Mouse (Mus musculus) ES-E14 (cell line): ENCODE data around the gene Rad54l. TPM values are rescaled to one million over a fixed set of nuclear protein-coding genes. Genes with fewer than 3 reads are reported as not detected.

Source experiments
- DNase-seq: peaks from one replicate; pipeline ENCODE4 v3.0.0-alpha.2; 2013; ENCODE audit warnings: low read depth, low spot score
- H3K27ac ChIP-seq: 2 replicates; pipeline ENCODE4 v1.5.1; 2012; ENCODE audit warnings: low read depth, mild to moderate bottlenecking, low read length, moderate library complexity, mixed read lengths; ENCODE audit not compliant: poor library complexity, insufficient read depth, severe bottlenecking
- H3K36me3 ChIP-seq: 2 replicates; pipeline ENCODE4 v1.6.1; 2012; ENCODE audit warnings: mild to moderate bottlenecking, low read length, moderate library complexity, mixed read lengths; ENCODE audit not compliant: control insufficient read depth, poor library complexity, insufficient read depth, severe bottlenecking
- H3K4me1 ChIP-seq, 2 experiments: fragments of 150-350 bp in 1 of 2; sonication (generic) in 1 of 2; 2 replicates each; pipeline ENCODE4 v1.6.1; 2012; ENCODE audit warnings: low read length in 2 of 2, mild to moderate bottlenecking in 1 of 2, mixed read lengths in 1 of 2; ENCODE audit not compliant: control insufficient read depth in 2 of 2, insufficient read depth in 2 of 2, poor library complexity in 1 of 2
- H3K4me3 ChIP-seq, 2 experiments: fragments of 150-350 bp in 1 of 2; sonication (generic) in 1 of 2; 2 replicates each; pipeline ENCODE4 v1.5.1; 2012; ENCODE audit warnings: low read length in 2 of 2, low read depth in 1 of 2, mild to moderate bottlenecking in 1 of 2, mixed read lengths in 1 of 2; ENCODE audit not compliant: insufficient read depth in 1 of 2, poor library complexity in 1 of 2, severe bottlenecking in 1 of 2
- H3K9ac ChIP-seq: 2 replicates; pipeline ENCODE4 v1.6.1; 2012; ENCODE audit warnings: low read depth, mild to moderate bottlenecking, low read length, mixed read lengths; ENCODE audit not compliant: poor library complexity, insufficient read depth, severe bottlenecking
- H3K9me3 ChIP-seq: fragments of 150-350 bp; sonication (generic); 2 replicates; pipeline ENCODE4 v1.6.1; 2012; ENCODE audit warnings: low read depth, mild to moderate bottlenecking, low read length; ENCODE audit not compliant: control insufficient read depth, insufficient read depth
- CHD2 ChIP-seq: IDR thresholded peaks from 2 replicates; pipeline ENCODE4 v1.6.1; 2014; ENCODE audit warnings: mild to moderate bottlenecking, low read depth, low read length, inconsistent platforms
- HCFC1 ChIP-seq: IDR thresholded peaks from 2 replicates; pipeline ENCODE4 v1.6.1; 2012; ENCODE audit warnings: low read length, inconsistent platforms, borderline replicate concordance; ENCODE audit not compliant: insufficient read depth
- MAFK ChIP-seq: IDR thresholded peaks from 2 replicates; pipeline ENCODE4 v1.6.1; 2014; ENCODE audit warnings: mild to moderate bottlenecking, low read depth, low read length, inconsistent platforms; ENCODE audit not compliant: insufficient read depth
- ZC3H11A ChIP-seq: IDR thresholded peaks from 2 replicates; pipeline ENCODE4 v1.6.1; 2012; ENCODE audit warnings: low read depth, mild to moderate bottlenecking, inconsistent platforms, low read length, borderline replicate concordance
- ZNF384 ChIP-seq: IDR thresholded peaks from 2 replicates; pipeline ENCODE4 v1.6.1; 2012; ENCODE audit warnings: low read depth, low read length, inconsistent platforms
- in situ Hi-C, 2 experiments: fragments of 600-800 bp; cut with MboI; formaldehyde crosslinking; loops; one replicate each; pipeline ENCODE4 v1.15.1; 2025; ENCODE audit warnings: low sequenced_read_pairs in 2 of 2, inconsistent platforms in 1 of 2; ENCODE audit not compliant: unreplicated experiment in 2 of 2
- total RNA-seq: library from RNA; depleted of rRNA; stranded (reverse); fragments of 300-350 nt; gene quantifications from 2 replicates; pipeline ENCODE4 v1.2.3, GENCODE M21; 2012

Gene Rad54l
- total RNA-seq, 1 experiment = 36.2 TPM

DNA sequence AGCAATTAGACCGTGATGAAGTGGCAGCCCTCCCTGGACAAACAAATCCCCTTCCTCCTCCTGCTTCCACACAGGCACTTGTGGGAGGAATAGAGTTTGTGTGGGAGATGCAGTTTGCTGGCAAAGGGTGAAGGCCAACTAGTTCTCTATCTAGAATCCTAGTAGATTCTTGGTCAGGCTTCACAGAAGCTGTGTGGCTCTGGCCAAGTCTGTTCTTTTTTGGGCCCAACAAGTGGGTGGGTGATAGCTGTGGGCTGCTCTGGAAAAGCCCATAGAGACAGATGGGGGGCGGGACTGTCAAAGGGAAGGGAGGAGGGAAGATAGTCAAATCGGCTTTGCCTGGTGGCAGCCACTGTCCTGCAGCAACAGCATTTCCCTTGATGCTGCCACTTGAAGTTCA lies 37.3 kb upstream of the Rad54l start:
- TF ChIP-seq ZC3H11A (no peak), MAFK (no peak), HCFC1 (no peak), ZNF384 (no peak)
- Histone ChIP-seq H3K9me3 (no peaks in the 10 kb centered on the region), H3K4me1 (peaks cover 0 to 10% of the 10 kb centered on the region in 2 experiments; a peak in 1 of 4 replicates), H3K36me3 (peaks cover 19% of the 10 kb centered on the region), H3K27ac (no peak overlapping the region), H3K4me3 (no peak overlapping the region), H3K9ac (no peak overlapping the region)
- no peak for DNase-seq
- in situ Hi-C loops = no loop called here

DNA sequence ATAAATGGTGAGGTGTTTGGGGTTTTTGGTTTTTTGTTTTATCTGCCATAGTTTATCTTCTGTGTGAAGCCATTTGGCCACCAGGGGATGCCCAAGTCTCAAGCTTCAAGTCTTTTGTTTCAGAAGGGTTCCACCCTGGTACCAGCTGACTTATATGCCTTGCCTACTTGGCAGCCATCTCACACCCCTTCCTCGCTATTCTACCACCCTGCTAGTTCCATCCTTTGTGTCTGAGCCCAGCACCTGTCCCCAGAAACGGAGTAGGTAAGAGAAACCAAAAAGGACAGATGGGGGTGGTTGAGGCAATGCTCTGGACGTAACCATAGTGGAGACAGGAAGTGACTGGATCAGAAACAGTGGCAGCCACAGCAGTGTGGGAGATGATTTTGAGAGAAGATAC lies 36.4 kb upstream of the Rad54l start:
- DNase-seq = no peak
- peaks cover 27% of the 10 kb centered on the region for H3K36me3 ChIP-seq
- no peak for TF ChIP-seq HCFC1
- 0 out of 2 replicates have a peak, but pooled peaks have one; percentile 1 for TF ChIP-seq ZC3H11A
- no peak for TF ChIP-seq CHD2
- no peak overlapping the region for H3K4me3 ChIP-seq
- H3K9me3 ChIP-seq = no peaks in the 10 kb centered on the region
- in situ Hi-C loops = no loop called here
- no peak overlapping the region for H3K9ac ChIP-seq
- H3K4me1 ChIP-seq = 0 out of 4 replicates have a peak, but pooled peaks cover 0 to 5% of the 10 kb centered on the region in 2 experiments
- H3K27ac ChIP-seq = no peak overlapping the region

DNA sequence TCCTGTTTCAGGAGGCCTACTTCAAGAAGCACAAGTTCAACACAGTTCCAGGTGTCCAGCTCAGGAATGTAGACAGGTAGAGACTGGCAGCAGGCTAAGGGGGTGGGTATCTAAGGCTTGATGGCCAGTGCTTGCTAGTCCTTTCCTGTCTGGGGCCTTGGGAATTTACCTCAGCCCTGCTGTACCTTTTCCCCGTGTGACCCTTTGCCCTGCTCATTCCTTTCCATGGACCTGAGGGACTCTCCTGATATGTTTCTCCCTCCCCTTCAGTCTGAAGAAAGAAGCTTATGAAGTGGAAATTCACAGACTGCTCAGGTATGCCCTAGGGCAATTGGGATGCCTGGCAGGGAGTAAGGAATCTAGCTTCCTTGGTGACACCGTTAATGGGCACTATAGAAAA lies 34.4 kb upstream of the Rad54l start:
- Histone ChIP-seq H3K4me3 (no peak overlapping the region), H3K9ac (no peak overlapping the region), H3K36me3 (peaks cover 45% of the 10 kb centered on the region), H3K4me1 (no peaks in the 10 kb centered on the region), H3K9me3 (no peaks in the 10 kb centered on the region), H3K27ac (no peak overlapping the region)
- in situ Hi-C loops = no loop called here
- TF ChIP-seq ZC3H11A = no peak
- no peak for TF ChIP-seq MAFK
- TF ChIP-seq CHD2 = no peak
- TF ChIP-seq HCFC1 = no peak
- no peak for TF ChIP-seq ZNF384
- DNase-seq = no peak

DNA sequence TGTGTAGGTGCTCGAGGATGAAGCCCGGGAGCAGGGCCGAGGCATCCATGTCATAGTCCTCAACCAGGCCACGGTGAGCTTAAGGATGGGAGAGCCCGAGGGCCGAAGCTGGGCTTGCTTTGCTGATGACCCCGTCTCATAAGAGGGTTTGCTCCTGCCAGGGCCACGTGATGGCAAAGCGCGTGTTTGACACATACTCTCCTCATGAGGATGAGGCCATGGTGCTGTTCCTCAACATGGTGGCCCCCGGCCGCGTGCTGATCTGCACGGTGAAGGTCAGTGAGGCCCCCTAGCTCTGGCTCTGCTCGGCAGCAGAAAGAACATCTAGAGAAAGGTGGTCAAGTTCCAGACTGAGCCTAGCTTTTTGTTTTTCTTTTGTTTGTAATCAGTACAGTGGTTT lies 29.2 kb upstream of the Rad54l start:
- H3K9me3 ChIP-seq = no peaks in the 10 kb centered on the region
- no peak overlapping the region for H3K4me3 ChIP-seq
- no peak for DNase-seq
- no peak overlapping the region for H3K9ac ChIP-seq
- in situ Hi-C loops = no loop called here
- H3K4me1 ChIP-seq = peaks cover 0 to 10% of the 10 kb centered on the region in 2 experiments; a peak in 1 of 4 replicates
- H3K36me3 ChIP-seq = peaks cover 44% of the 10 kb centered on the region
- H3K27ac ChIP-seq = no peak overlapping the region
- TF ChIP-seq ZNF384 = no peak
- no peak for TF ChIP-seq MAFK
- TF ChIP-seq CHD2 = no peak
- TF ChIP-seq HCFC1 = no peak
- TF ChIP-seq ZC3H11A = no peak

DNA sequence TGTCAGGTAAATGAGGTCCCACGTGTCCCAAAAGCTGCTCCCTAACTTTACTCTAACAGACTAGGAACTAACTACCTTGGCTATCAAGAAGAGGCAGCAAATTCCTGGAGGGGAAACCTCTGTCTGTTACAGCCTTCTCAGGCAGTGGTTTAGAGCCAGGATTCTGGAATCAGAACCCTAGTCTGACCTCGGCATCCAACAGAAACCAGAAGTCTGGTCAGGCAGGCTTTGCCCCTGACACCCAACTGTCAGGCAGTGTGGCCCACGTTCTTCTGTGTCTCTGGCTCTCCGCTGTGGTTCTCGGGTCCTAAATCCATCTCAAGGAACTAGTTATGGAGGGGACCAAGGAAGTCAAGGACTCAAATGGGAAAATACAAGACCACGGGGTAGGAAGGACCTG lies 27.7 kb upstream of the Rad54l start, which contains the start of gene Lurap1:
Gene Lurap1 (minus strand): TSS at position 101 of the 400 bp plus-strand sequence.
- in situ Hi-C loops = no loop called here
- Histone ChIP-seq H3K27ac (peak within 1 kb of the TSS; percentile 68), H3K36me3 (peaks cover 42% of the 10 kb centered on the region), H3K9me3 (no peaks in the 10 kb centered on the region), H3K4me3 (peak within 1 kb of the TSS; percentile 91 to 98), H3K4me1 (peaks cover 0 to 10% of the 10 kb centered on the region in 2 experiments; a peak in 1 of 4 replicates), H3K9ac (peak within 1 kb of the TSS; percentile 96)
- no peak for DNase-seq
- TF ChIP-seq ZC3H11A (no peak), MAFK (no peak), HCFC1 (no peak), ZNF384 (no peak), CHD2 (no peak)
